Mouse (Mus musculus): ENCODE data around the gene Gm42669. TPM values are rescaled to one million over a fixed set of nuclear protein-coding genes. Genes with fewer than 3 reads are reported as not detected.

Gm42669 gene
- polyA plus RNA-seq, 1 experiment from 2014 or later, result 0.41 TPM

DNA sequence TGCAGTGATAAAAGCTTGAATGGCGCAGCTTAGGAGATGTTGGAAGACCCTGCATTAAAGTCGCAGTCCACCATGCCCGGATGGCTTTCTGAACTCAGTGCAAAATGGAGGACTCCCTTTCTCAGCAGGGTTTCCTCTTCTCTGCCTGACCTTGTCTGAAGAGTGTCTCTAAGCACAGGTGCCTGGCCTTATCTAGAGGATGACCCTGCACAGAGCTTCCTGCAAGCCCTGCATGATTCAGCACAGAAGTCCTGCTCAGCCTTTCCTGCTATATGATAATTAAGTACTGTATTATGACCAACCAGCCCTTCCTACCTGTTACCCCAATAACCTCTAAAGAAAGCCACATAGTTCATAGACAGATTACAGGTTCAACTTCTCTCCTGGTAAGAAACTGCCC is 8.0 kb downstream of the Gm42669 start:
- Histone ChIP-seq H3K9ac (replicated peaks; ENCODE audit: low read length) (no peak overlapping the region), H3K27ac (ENCODE audit: low read length) (no peak overlapping the region), H3K4me3 (ENCODE audit: low read length) (no peak overlapping the region), H3K9me3 (ENCODE audit: low read length) (no peaks in the 10 kb centered on the region), H3K27me3 (ENCODE audit: insufficient read depth, low read length) (no peaks in the 10 kb centered on the region), H3K4me2 (replicated peaks; ENCODE audit: low read depth, low read length) (no peak overlapping the region), H3K36me3 (ENCODE audit: insufficient read depth, low read length) (no peaks in the 10 kb centered on the region), H3K4me1 (ENCODE audit: insufficient read depth, low read length) (no peaks in the 10 kb centered on the region)
- ATAC-seq (ENCODE audit: low FRiP score, low TSS enrichment), result no peak
- WGBS, result 96% methylated on average over 3 of the region's 3 CpGs

DNA sequence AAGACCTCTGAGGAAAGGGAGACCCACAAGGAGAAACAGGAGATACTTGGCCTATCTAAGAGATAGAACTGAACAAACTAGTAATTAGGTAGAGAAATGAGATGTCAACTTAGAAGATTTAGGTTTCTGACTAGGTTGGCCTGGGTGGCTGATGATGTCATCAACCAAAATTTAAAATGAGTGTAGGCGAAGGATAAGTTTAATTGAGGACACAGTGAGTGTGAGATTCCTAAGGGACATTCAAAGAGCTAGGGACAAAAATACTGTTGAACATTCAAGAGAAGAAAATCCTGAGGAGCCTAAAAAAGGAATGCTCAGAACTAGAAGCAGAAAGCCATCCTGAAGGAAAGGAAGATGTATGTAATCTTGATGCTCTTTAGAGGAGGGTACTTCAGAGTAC is 8.7 kb downstream of the Gm42669 start:
- Histone ChIP-seq H3K9ac (replicated peaks; ENCODE audit: low read length) (no peak overlapping the region), H3K36me3 (ENCODE audit: insufficient read depth, low read length) (no peaks in the 10 kb centered on the region), H3K27ac (ENCODE audit: low read length) (no peak overlapping the region), H3K9me3 (ENCODE audit: low read length) (no peaks in the 10 kb centered on the region), H3K27me3 (ENCODE audit: insufficient read depth, low read length) (no peaks in the 10 kb centered on the region), H3K4me2 (replicated peaks; ENCODE audit: low read depth, low read length) (no peak overlapping the region), H3K4me3 (ENCODE audit: low read length) (no peak overlapping the region), H3K4me1 (ENCODE audit: insufficient read depth, low read length) (no peaks in the 10 kb centered on the region)
- 85% methylated on average over 1 of the region's 1 CpGs for WGBS
- ATAC-seq (ENCODE audit: low FRiP score, low TSS enrichment), result no peak

DNA sequence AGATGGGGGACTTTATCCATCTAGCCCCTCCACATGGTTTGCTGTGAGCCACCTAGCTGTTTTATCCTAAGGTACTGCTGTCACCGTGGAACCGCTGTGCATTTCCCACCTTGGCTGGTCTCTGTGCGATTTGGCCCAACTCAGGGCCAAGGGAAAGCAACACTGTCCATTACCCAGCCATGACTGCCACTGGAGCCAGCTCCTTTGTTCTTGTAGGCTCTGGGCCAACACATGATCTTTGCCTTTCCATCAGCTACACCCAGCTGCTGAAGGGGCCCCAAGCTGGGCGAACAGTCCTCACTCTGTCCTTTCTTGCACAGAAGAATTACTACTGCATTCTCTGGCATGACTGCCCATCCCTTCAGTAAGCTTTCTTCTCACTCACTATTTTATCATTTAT is 11.2 kb downstream of the Gm42669 start:
- 89% methylated on average over 4 of the region's 4 CpGs for WGBS
- no peak for ATAC-seq (ENCODE audit: low FRiP score, low TSS enrichment)
- no peak overlapping the region for H3K4me3 ChIP-seq (ENCODE audit: low read length)
- no peak overlapping the region for H3K4me2 ChIP-seq (replicated peaks; ENCODE audit: low read depth, low read length)
- H3K27me3 ChIP-seq (ENCODE audit: insufficient read depth, low read length), result no peaks in the 10 kb centered on the region
- H3K9ac ChIP-seq (replicated peaks; ENCODE audit: low read length), result no peak overlapping the region
- H3K27ac ChIP-seq (ENCODE audit: low read length), result no peak overlapping the region
- no peaks in the 10 kb centered on the region for H3K36me3 ChIP-seq (ENCODE audit: insufficient read depth, low read length)
- no peaks in the 10 kb centered on the region for H3K9me3 ChIP-seq (ENCODE audit: low read length)
- no peaks in the 10 kb centered on the region for H3K4me1 ChIP-seq (ENCODE audit: insufficient read depth, low read length)

DNA sequence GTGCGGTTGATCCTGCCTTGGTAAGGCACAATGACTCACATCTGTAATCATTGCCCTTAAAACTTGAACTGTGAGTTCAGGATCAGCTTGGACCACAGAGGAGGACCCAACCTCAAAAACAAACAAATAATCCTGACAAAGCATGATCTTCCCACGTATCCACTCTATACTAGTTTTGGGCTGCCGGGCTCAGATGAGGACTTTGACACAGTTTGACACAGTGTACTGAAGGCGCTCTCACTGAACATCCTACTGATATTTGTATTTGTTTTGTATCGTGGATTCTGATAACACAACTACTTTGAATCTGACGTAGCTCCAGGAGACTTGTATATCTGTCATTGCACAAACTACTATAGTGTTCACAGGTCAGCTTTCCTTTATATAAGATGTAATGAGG is 14.0 kb downstream of the Gm42669 start:
- H3K27ac ChIP-seq (ENCODE audit: low read length), result no peak overlapping the region
- no peaks in the 10 kb centered on the region for H3K4me1 ChIP-seq (ENCODE audit: insufficient read depth, low read length)
- no peaks in the 10 kb centered on the region for H3K27me3 ChIP-seq (ENCODE audit: insufficient read depth, low read length)
- no peak overlapping the region for H3K4me3 ChIP-seq (ENCODE audit: low read length)
- WGBS, result 87% methylated on average over 6 of the region's 6 CpGs
- H3K9me3 ChIP-seq (ENCODE audit: low read length), result no peaks in the 10 kb centered on the region
- H3K36me3 ChIP-seq (ENCODE audit: insufficient read depth, low read length), result no peaks in the 10 kb centered on the region
- H3K4me2 ChIP-seq (replicated peaks; ENCODE audit: low read depth, low read length), result no peak overlapping the region
- H3K9ac ChIP-seq (replicated peaks; ENCODE audit: low read length), result no peak overlapping the region
- ATAC-seq (ENCODE audit: low FRiP score, low TSS enrichment), result no peak

DNA sequence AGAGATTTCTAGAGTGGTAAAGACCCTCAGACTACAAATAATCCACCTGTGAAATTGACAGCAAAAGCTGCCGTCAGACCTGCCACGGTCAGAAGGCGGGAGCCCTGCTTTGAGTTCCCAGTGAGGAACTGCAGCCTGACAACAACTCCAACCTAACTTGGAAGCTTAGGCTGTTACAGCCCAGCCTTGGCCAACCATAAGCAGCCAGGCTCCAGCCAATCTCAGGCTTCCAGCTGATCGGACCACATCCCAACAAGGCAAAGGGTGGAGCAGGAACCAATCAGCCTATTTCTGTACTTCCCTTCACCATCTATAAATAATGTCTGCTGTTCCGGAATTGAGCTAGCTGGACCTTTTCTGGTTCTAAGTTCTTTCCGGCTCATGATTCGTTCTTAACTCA is 14.5 kb downstream of the Gm42669 start:
- ATAC-seq (ENCODE audit: low FRiP score, low TSS enrichment), result no peak
- Histone ChIP-seq H3K36me3 (ENCODE audit: insufficient read depth, low read length) (no peaks in the 10 kb centered on the region), H3K4me3 (ENCODE audit: low read length) (no peak overlapping the region), H3K27ac (ENCODE audit: low read length) (no peak overlapping the region), H3K27me3 (ENCODE audit: insufficient read depth, low read length) (no peaks in the 10 kb centered on the region), H3K4me2 (replicated peaks; ENCODE audit: low read depth, low read length) (no peak overlapping the region), H3K9ac (replicated peaks; ENCODE audit: low read length) (no peak overlapping the region), H3K4me1 (ENCODE audit: insufficient read depth, low read length) (no peaks in the 10 kb centered on the region), H3K9me3 (ENCODE audit: low read length) (no peaks in the 10 kb centered on the region)
- 68% methylated on average over 7 of the region's 7 CpGs for WGBS

DNA sequence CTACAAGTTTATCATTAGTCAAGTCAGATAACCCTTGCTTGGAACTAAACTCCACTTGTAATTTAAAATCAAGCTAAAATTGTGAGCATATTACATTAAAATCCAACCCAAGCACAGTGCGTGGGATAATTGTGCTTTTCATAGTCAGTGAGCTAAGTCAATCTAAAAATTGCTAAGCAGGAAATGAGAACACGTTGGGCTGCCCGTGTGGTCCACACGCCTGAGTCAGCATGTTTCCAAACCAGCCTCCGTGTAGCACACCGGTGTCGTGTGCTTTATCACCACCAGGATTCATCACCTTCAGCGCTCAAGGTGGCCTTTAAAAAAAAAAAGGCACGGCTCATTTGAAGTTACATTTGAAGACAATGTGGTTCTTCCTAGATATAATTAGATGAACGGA is 16.9 kb downstream of the Gm42669 start:
- no peak overlapping the region for H3K27ac ChIP-seq (ENCODE audit: low read length)
- H3K9me3 ChIP-seq (ENCODE audit: low read length), result no peaks in the 10 kb centered on the region
- no peak overlapping the region for H3K4me3 ChIP-seq (ENCODE audit: low read length)
- H3K4me2 ChIP-seq (replicated peaks; ENCODE audit: low read depth, low read length), result no peak overlapping the region
- no peak for ATAC-seq (ENCODE audit: low FRiP score, low TSS enrichment)
- no peak overlapping the region for H3K9ac ChIP-seq (replicated peaks; ENCODE audit: low read length)
- no peaks in the 10 kb centered on the region for H3K4me1 ChIP-seq (ENCODE audit: insufficient read depth, low read length)
- 83% methylated on average over 10 of the region's 10 CpGs for WGBS
- H3K27me3 ChIP-seq (ENCODE audit: insufficient read depth, low read length), result no peaks in the 10 kb centered on the region
- no peaks in the 10 kb centered on the region for H3K36me3 ChIP-seq (ENCODE audit: insufficient read depth, low read length)

DNA sequence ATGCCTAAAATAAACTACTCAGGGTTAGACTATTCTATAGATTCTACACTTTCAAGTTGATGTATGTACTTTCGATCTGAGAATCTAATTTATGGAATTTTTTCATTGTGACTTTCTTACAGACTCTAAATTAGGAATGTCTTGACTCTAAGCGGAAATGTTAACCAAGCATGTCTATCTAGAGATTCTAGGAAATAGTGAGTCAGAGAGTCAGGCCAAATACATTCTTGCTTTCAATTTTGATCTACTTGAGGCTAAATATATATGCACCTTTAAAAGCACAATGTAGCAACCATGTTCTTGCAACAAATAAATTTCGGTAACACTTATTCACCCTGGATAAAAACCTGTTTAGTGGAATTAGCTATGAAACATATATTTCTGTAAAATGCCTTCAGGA is 21.4 kb downstream of the Gm42669 start:
- no peaks in the 10 kb centered on the region for H3K36me3 ChIP-seq (ENCODE audit: insufficient read depth, low read length)
- H3K27ac ChIP-seq (ENCODE audit: low read length), result no peak overlapping the region
- H3K4me3 ChIP-seq (ENCODE audit: low read length), result no peak overlapping the region
- no peak for ATAC-seq (ENCODE audit: low FRiP score, low TSS enrichment)
- H3K4me1 ChIP-seq (ENCODE audit: insufficient read depth, low read length), result no peaks in the 10 kb centered on the region
- WGBS, result 81% methylated on average over 3 of the region's 3 CpGs
- no peaks in the 10 kb centered on the region for H3K27me3 ChIP-seq (ENCODE audit: insufficient read depth, low read length)
- no peak overlapping the region for H3K4me2 ChIP-seq (replicated peaks; ENCODE audit: low read depth, low read length)
- H3K9ac ChIP-seq (replicated peaks; ENCODE audit: low read length), result no peak overlapping the region
- no peaks in the 10 kb centered on the region for H3K9me3 ChIP-seq (ENCODE audit: low read length)

DNA sequence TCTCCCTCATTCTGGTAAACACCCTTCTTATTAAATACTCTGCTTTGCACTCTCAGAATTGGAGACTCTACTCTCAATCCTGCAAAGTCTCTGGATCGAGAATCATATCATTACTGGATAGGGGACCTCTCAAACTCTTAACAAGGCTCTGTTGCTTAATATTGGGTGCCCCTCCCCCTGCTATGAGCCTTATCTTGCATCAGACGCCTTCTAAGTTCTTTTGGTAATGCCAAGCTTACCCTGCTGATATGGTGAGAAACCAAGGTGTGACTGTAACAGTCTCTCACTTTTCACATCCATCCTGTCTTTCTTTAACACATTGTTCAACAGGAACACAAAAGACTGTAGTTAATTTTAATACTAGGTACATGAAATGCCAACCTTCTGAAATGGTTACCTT is 26.2 kb downstream of the Gm42669 start:
- Histone ChIP-seq H3K9ac (replicated peaks; ENCODE audit: low read length) (no peak overlapping the region), H3K36me3 (ENCODE audit: insufficient read depth, low read length) (no peaks in the 10 kb centered on the region), H3K27me3 (ENCODE audit: insufficient read depth, low read length) (no peaks in the 10 kb centered on the region), H3K9me3 (ENCODE audit: low read length) (no peaks in the 10 kb centered on the region), H3K27ac (ENCODE audit: low read length) (no peak overlapping the region), H3K4me1 (ENCODE audit: insufficient read depth, low read length) (no peaks in the 10 kb centered on the region), H3K4me2 (replicated peaks; ENCODE audit: low read depth, low read length) (no peak overlapping the region), H3K4me3 (ENCODE audit: low read length) (no peak overlapping the region)
- 61% methylated on average over 2 of the region's 2 CpGs for WGBS
- no peak for ATAC-seq (ENCODE audit: low FRiP score, low TSS enrichment)

DNA sequence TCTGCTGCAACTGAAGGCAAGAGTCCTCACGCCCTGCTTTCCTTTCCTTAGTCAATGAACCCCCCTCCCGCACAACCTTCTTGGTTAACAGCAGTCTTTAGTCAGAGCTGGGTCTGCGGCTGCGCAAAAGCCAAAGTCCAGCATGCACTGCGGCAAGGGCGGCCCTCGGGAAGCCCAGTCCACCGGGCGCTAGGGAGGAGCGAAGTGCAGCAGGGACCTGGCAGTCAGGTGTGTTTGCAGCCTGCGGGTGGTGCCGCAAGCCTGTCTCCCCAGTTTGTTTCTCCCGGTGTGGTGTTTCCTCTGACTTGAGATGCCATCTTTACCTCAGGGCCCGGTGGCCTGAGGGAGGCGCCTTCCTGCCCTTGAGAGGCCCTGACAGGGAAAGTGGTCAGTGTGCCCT is 27.2 kb downstream of the Gm42669 start, which contains the start of gene 1700028K03Rik:
1700028K03Rik (plus strand) TSS at position 129 of the 400 bp plus-strand sequence.
- no peak within 1 kb of the TSS for H3K27ac ChIP-seq (ENCODE audit: low read length)
- no peak within 1 kb of the TSS for H3K4me2 ChIP-seq (replicated peaks; ENCODE audit: low read depth, low read length)
- H3K9ac ChIP-seq (replicated peaks; ENCODE audit: low read length), result no peak within 1 kb of the TSS
- H3K27me3 ChIP-seq (ENCODE audit: insufficient read depth, low read length), result no peaks in the 10 kb centered on the region
- ATAC-seq (ENCODE audit: low FRiP score, low TSS enrichment), result no peak
- H3K4me1 ChIP-seq (ENCODE audit: insufficient read depth, low read length), result no peaks in the 10 kb centered on the region
- no peak within 1 kb of the TSS for H3K4me3 ChIP-seq (ENCODE audit: low read length)
- H3K9me3 ChIP-seq (ENCODE audit: low read length), result no peaks in the 10 kb centered on the region
- H3K36me3 ChIP-seq (ENCODE audit: insufficient read depth, low read length), result no peaks in the 10 kb centered on the region
- 73% methylated on average over 15 of the region's 15 CpGs for WGBS

DNA sequence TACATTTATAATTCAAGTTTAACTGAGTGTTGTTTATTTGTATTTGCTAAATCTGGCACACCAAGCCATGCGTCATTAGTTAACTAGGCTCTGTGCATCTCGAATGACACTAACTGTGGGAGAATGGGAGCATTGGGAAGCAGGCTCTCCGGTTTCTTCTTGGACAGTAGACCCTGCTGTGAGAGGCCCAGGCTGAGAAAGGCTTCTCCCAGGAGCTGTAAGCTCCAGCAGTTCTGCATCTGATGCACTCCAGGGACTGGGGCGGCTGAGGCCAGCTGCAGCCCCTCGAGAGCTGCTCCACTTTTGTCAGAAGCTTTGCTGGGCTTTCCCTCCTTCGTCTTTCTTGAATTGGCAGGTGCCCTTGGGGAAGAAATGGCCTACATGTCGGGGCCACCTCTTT is 34.3 kb downstream of the Gm42669 start:
- no peak overlapping the region for H3K9ac ChIP-seq (replicated peaks; ENCODE audit: low read length)
- no peaks in the 10 kb centered on the region for H3K36me3 ChIP-seq (ENCODE audit: insufficient read depth, low read length)
- 0 out of 2 replicates have a peak, but pooled peaks have one; percentile 51 for ATAC-seq (ENCODE audit: low FRiP score, low TSS enrichment)
- H3K4me3 ChIP-seq (ENCODE audit: low read length), result no peak overlapping the region
- no peaks in the 10 kb centered on the region for H3K9me3 ChIP-seq (ENCODE audit: low read length)
- H3K4me2 ChIP-seq (replicated peaks; ENCODE audit: low read depth, low read length), result no peak overlapping the region
- no peak overlapping the region for H3K27ac ChIP-seq (ENCODE audit: low read length)
- H3K4me1 ChIP-seq (ENCODE audit: insufficient read depth, low read length), result no peaks in the 10 kb centered on the region
- H3K27me3 ChIP-seq (ENCODE audit: insufficient read depth, low read length), result no peaks in the 10 kb centered on the region
- 21% methylated on average over 7 of the region's 7 CpGs for WGBS

DNA sequence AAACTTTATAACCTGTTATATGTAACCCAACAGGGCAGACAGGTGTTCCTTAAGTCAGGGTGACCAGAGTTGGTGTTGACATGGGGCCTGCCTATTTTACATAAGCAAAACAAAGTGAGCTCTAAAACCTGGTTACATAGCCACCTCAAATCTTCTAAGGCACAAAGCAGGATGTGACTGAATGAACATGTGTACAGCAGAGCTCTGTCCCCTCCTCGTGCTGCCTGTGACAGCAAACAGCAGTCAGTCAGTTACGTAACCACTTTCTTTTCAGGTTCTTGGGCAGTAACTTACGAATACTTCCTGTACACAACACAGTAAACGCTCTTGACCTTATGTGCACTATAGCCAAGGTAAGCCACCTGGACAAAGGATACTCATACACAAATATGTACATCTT is 38.5 kb downstream of the Gm42669 start:
- WGBS, result 79% methylated on average over 4 of the region's 4 CpGs
- no peak overlapping the region for H3K4me2 ChIP-seq (replicated peaks; ENCODE audit: low read depth, low read length)
- H3K4me1 ChIP-seq (ENCODE audit: insufficient read depth, low read length), result no peaks in the 10 kb centered on the region
- H3K9ac ChIP-seq (replicated peaks; ENCODE audit: low read length), result no peak overlapping the region
- ATAC-seq (ENCODE audit: low FRiP score, low TSS enrichment), result no peak
- no peaks in the 10 kb centered on the region for H3K9me3 ChIP-seq (ENCODE audit: low read length)
- no peak overlapping the region for H3K4me3 ChIP-seq (ENCODE audit: low read length)
- H3K36me3 ChIP-seq (ENCODE audit: insufficient read depth, low read length), result peaks cover 14% of the 10 kb centered on the region; the same call in 1 of the 2 replicates
- H3K27me3 ChIP-seq (ENCODE audit: insufficient read depth, low read length), result no peaks in the 10 kb centered on the region
- no peak overlapping the region for H3K27ac ChIP-seq (ENCODE audit: low read length)
